Mouse (Mus musculus) bone marrow, adult 2 months (tissue): ENCODE results near the gene Poldip2.

Experiments
- CTCF ChIP-seq: fragments of 200-500 bp; IDR thresholded peaks from 2 replicates; pipeline ENCODE4 v1.5.1; 2011; ENCODE audit warnings: low read length, control low read depth; ENCODE audit not compliant: control insufficient read depth, insufficient read depth
- POLR2A ChIP-seq: fragments of 200-500 bp; IDR thresholded peaks from 2 replicates; pipeline ENCODE4 v1.6.1; 2011; ENCODE audit warnings: low read depth, mild to moderate bottlenecking, control low read depth, low read length, borderline replicate concordance; ENCODE audit not compliant: control insufficient read depth

GRCm38 (mm10) chr11:78499543-78499942, 12.4 kb upstream of the Poldip2 start:
- no peak for TF ChIP-seq CTCF
- TF ChIP-seq POLR2A, result no peak
